28 mouse cellular contexts compared by ENCODE assay signal in genomic region chr13:112136850-112137249, GRCm38 (mm10).
DNase-seq lines count a peak whose midpoint lies in the region; ATAC-seq and TF ChIP-seq lines count a peak whose summit lies in the region.
"Had no signal": no experiment of that assay in that cellular context is flagged by ENCODE, and none has a peak within 500 bp of the region (broad histone marks: within the 10 kb centered on the region; RNA-seq: fewer than 3 reads in every experiment).

No protein-coding gene starts in this region.

- H3K79me2 ChIP-seq in CH12.LX (replicated peaks; ENCODE audit: control insufficient read depth, extremely low read depth, insufficient read depth, poor library complexity, severe bottlenecking), result no peaks in the 10 kb centered on the region

- no peaks in the 10 kb centered on the region for H3K27me3 ChIP-seq in CH12.LX (replicated peaks)
- no peaks in the 10 kb centered on the region for H3K27me3 ChIP-seq in splenic B cell, adult 2 months (ENCODE audit: control insufficient read depth, insufficient read depth, low read length, poor library complexity, severe bottlenecking)
- H3K27me3 ChIP-seq: embryonic facial prominence, embryonic 13.5 days; heart, embryonic 12.5 days; heart, embryonic 15.5 days; hindbrain, embryonic 13.5 days; Patski had no signal

- no peaks in the 10 kb centered on the region for H3K36me3 ChIP-seq in CH12.LX (replicated peaks in 1 of 2; ENCODE audit: control insufficient read depth in 1 of 2, insufficient read depth in 1 of 2, low read length in 1 of 2)
- H3K36me3 ChIP-seq in splenic B cell, adult 2 months (ENCODE audit: control insufficient read depth, insufficient read depth, low read length, poor library complexity, severe bottlenecking), result no peaks in the 10 kb centered on the region
- H3K36me3 ChIP-seq: embryonic facial prominence, embryonic 10.5 days; embryonic facial prominence, embryonic 13.5 days; forebrain, embryonic 12.5 days; forebrain, embryonic 15.5 days; G1E; heart, embryonic 12.5 days; heart, embryonic 15.5 days; hindbrain, embryonic 10.5 days; hindbrain, embryonic 13.5 days had no signal

- peak; percentile 37 for DNase-seq in A20 (ENCODE audit: low read depth, low spot score)
- peak; percentile 7 for DNase-seq in CH12.LX (ENCODE audit: extremely low read depth)
- peak; percentile 32 for DNase-seq in splenic B cell, adult 2 months (ENCODE audit: low read depth, low spot score)
- DNase-seq in layer of hippocampus, postnatal 10 days (ENCODE audit: low spot score in 2 of 2), result no peak
- no peak for DNase-seq in liver
- no peak for DNase-seq in retina, postnatal 1 day
- DNase-seq: adrenal gland, adult 2 months; adrenal gland, postnatal 14 days; cerebellum, adult 11 months; cerebellum, adult 2 months; cerebellum, adult 9-11 months; cerebellum, postnatal 25 days; gastrocnemius, postnatal 25 days; heart, postnatal 10 days; heart, postnatal 36 days had no signal

- no peak overlapping the region for H3K4me3 ChIP-seq in CH12.LX (replicated peaks in 1 of 3; ENCODE audit: low read depth in 2 of 3, low read length in 2 of 3, poor library complexity in 1 of 3)
- H3K4me3 ChIP-seq: embryonic facial prominence, embryonic 10.5 days; embryonic facial prominence, embryonic 13.5 days; erythroblast, embryonic 14.5 days; forebrain, embryonic 12.5 days; forebrain, embryonic 15.5 days; heart, embryonic 12.5 days; heart, embryonic 15.5 days; hindbrain, embryonic 10.5 days; hindbrain, embryonic 13.5 days had no signal

- in situ Hi-C loops in CH12.LX (cut with MboI; ENCODE audit: low pct_ligation_motif_present, low pct_unique_long_range_greater_than_20kb, low sequenced_read_pairs), result no loop called here

- TF ChIP-seq RAD21 in CH12.LX (IDR thresholded peaks at IDR 0.05; ENCODE audit: low read depth, low read length), result no peak

- H3K9ac ChIP-seq in CH12.LX (ENCODE audit: insufficient read depth, low read depth), result no peak overlapping the region
- H3K9ac ChIP-seq: embryonic facial prominence, embryonic 13.5 days; forebrain, embryonic 12.5 days; forebrain, embryonic 15.5 days; heart, embryonic 12.5 days; heart, embryonic 15.5 days; hindbrain, embryonic 13.5 days had no signal

- peaks cover 9 to 22% of the 10 kb centered on the region in 2 experiments for H3K4me1 ChIP-seq in CH12.LX (ENCODE audit: control insufficient read depth in 1 of 2, insufficient read depth in 2 of 2)
- H3K4me1 ChIP-seq: forebrain, embryonic 12.5 days; forebrain, embryonic 15.5 days; heart, embryonic 12.5 days; heart, embryonic 15.5 days; hindbrain, embryonic 10.5 days; hindbrain, embryonic 13.5 days had no signal

- TF ChIP-seq POLR2A in CH12.LX (IDR thresholded peaks at IDR 0.05; ENCODE audit: low read depth, low read length), result no peak

- ATAC-seq in megakaryocyte, adult 5-6 weeks (ENCODE audit: poor library complexity, severe bottlenecking), result peak; percentile 45; the same call in 1 of the 2 replicates
- ATAC-seq: forebrain, embryonic 15.5 days; hindbrain, embryonic 16.5 days; Patski had no signal

- TF ChIP-seq EP300 in CH12.LX (IDR thresholded peaks at IDR 0.05; ENCODE audit: low read length), result no peak

- dilution Hi-C loops in CH12.LX (cut with MboI; ENCODE audit: extremely low pct_ligation_motif_present, extremely low pct_unique_long_range_greater_than_20kb, low sequenced_read_pairs), result no loop called here

- no peak overlapping the region for H3K27ac ChIP-seq in CH12.LX (ENCODE audit: insufficient read depth, low read depth)
- H3K27ac ChIP-seq: embryonic facial prominence, embryonic 10.5 days; embryonic facial prominence, embryonic 13.5 days; forebrain, embryonic 12.5 days; forebrain, embryonic 15.5 days; heart, embryonic 15.5 days; hindbrain, embryonic 10.5 days; hindbrain, embryonic 13.5 days had no signal

- peaks cover 6% of the 10 kb centered on the region for H3K9me3 ChIP-seq in CH12.LX (replicated peaks; ENCODE audit: low read length)
- H3K9me3 ChIP-seq: embryonic facial prominence, embryonic 10.5 days; embryonic facial prominence, embryonic 13.5 days; forebrain, embryonic 12.5 days; forebrain, embryonic 15.5 days; G1E; heart, embryonic 12.5 days; heart, embryonic 15.5 days; hindbrain, embryonic 10.5 days; hindbrain, embryonic 13.5 days had no signal

- no peak for TF ChIP-seq CTCF in CH12.LX (conservative IDR thresholded peaks at IDR 0.05 in 1 of 2, IDR thresholded peaks at IDR 0.05 in 1 of 2; ENCODE audit: low read depth in 2 of 2, low read length in 2 of 2)

- H3K4me2 ChIP-seq in CH12.LX (ENCODE audit: insufficient read depth, low read depth, poor library complexity, severe bottlenecking), result no peak overlapping the region
- H3K4me2 ChIP-seq: embryonic facial prominence, embryonic 13.5 days; forebrain, embryonic 12.5 days; forebrain, embryonic 15.5 days; heart, embryonic 12.5 days; heart, embryonic 15.5 days; hindbrain, embryonic 13.5 days had no signal

TF ChIP-seq in CH12.LX, 34 proteins besides CTCF, POLR2A, EP300 and RAD21:
- TF ChIP-seq TCF12 (IDR thresholded peaks at IDR 0.05; ENCODE audit: low read depth, low read length), result no peak
- TF ChIP-seq GABPA (IDR thresholded peaks at IDR 0.05; ENCODE audit: insufficient replicate concordance, low read depth, low read length), result no peak
- no peak for TF ChIP-seq MXI1 (IDR thresholded peaks at IDR 0.05; ENCODE audit: low read depth, low read length)

Comparison
In these comparisons a context has a peak if more than half of its experiments do, and no peak if none do; other contexts are left out.
1. DNase-seq: peak in A20 (single experiment), CH12.LX (single experiment) and splenic B cell, adult 2 months (single experiment); none in layer of hippocampus, postnatal 10 days (0 of 2), liver (single experiment) and retina, postnatal 1 day (single experiment).